In the genomic region with DNA sequence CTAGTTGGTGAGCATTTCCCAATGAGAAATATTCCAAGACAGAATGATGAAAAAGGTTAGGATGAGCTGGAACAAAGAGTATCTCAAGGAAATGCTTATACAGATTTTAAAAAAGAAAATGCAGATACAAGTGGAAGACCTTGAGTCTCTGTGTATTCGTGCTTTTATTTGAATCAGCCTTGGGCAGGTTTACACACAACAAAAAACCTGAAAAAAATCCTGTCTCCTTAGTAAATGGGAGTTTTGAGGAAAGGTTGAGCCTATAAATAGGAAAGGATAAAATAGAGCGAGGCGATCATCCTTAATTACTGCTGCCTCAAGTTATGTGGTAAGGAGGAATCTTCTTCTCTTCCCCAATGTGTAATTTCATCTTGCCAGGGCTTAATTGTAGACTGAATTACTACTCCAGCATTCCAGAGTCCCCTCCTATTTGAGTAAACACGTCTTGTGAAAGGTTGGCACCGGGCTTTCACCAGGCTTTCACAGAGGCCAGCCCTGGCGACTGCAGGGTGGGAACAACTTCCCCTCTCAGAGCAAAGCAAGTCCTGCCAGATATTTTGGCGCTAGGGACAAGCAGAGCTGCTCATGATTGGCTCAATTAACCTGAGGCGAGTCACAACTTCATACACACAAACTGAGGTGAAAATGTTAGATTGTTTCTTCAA, we compare ENCODE assay signal across 8 mouse cellular contexts. TPM values are rescaled to one million over a fixed set of nuclear protein-coding genes. Genes with fewer than 3 reads are reported as not detected.
DNase-seq lines count a peak whose midpoint lies in the region; ATAC-seq lines count a peak whose summit lies in the region.

No protein-coding gene starts in this region.

- no peak overlapping the region; the same call in 1 of the 2 replicates for H3K4me3 ChIP-seq in hindbrain, embryonic 16.5 days (ENCODE audit: low read length)

- peak overlapping the region; percentile 77 for H3K27ac ChIP-seq in hindbrain, embryonic 16.5 days (ENCODE audit: low read depth, low read length)

- H3K9me3 ChIP-seq in hindbrain, embryonic 16.5 days (ENCODE audit: control insufficient read depth, low read length) = no peaks in the 10 kb centered on the region

- ATAC-seq in hindbrain, embryonic 16.5 days = no peak

- H3K36me3 ChIP-seq in hindbrain, embryonic 16.5 days (ENCODE audit: control insufficient read depth, insufficient read depth, low read length) = peaks cover 10% of the 10 kb centered on the region

- H3K9ac ChIP-seq in hindbrain, embryonic 16.5 days (ENCODE audit: low read depth, low read length) = no peak overlapping the region

- H3K4me1 ChIP-seq in hindbrain, embryonic 16.5 days (ENCODE audit: control insufficient read depth, insufficient read depth, low read depth, low read length) = peaks cover 15% of the 10 kb centered on the region

- WGBS in hindbrain, embryonic 16.5 days = 35% methylated on average over 8 of the region's 8 CpGs

- peak; percentile 2 for DNase-seq in embryo, embryonic 10.5 days (ENCODE audit: low spot score)
- no peak for DNase-seq in embryo, embryonic 11 days
- DNase-seq in urinary bladder, postnatal 14 days (ENCODE audit: low spot score) = peak; percentile 58
- no peak for DNase-seq in urinary bladder, postnatal 10 days (ENCODE audit: low spot score)
- DNase-seq in lung, postnatal 14 days = peak; percentile 65
- no peak for DNase-seq in adipocyte (ENCODE audit: low spot score)
- no peak for DNase-seq in T-cell, adult 2 months (ENCODE audit: low spot score)

- H3K27me3 ChIP-seq in hindbrain, embryonic 16.5 days (replicated peaks; ENCODE audit: control insufficient read depth, insufficient read depth, low read length) = no peaks in the 10 kb centered on the region

- H3K4me2 ChIP-seq in hindbrain, embryonic 16.5 days (ENCODE audit: low read length) = peak overlapping the region; percentile 45

RNA-seq across cellular contexts. Expression of gene Tob2, which starts 2.0 kb away (rescaled TPM):
- polyA plus RNA-seq in hindbrain, embryonic 16.5 days (2015; fragmentation: Nextera tagmentation; extraction: Ambion mirVana) = 15.7 and 18.4 TPM in 2 replicates

RNA-seq across cellular contexts. Expression of gene Phf5a, which starts 11.1 kb away (rescaled TPM):
- polyA plus RNA-seq in hindbrain, embryonic 16.5 days (2015; fragmentation: Nextera tagmentation; extraction: Ambion mirVana) = 118 and 122 TPM in 2 replicates

RNA-seq across cellular contexts. Expression of gene Aco2, which starts 11.5 kb away (rescaled TPM):
- 333 and 346 TPM in 2 replicates for polyA plus RNA-seq in hindbrain, embryonic 16.5 days (2015; fragmentation: Nextera tagmentation; extraction: Ambion mirVana)

RNA-seq across cellular contexts. Expression of gene Tef, which starts 58.4 kb away (rescaled TPM):
- 22.9 and 23.1 TPM in 2 replicates for polyA plus RNA-seq in hindbrain, embryonic 16.5 days (2015; fragmentation: Nextera tagmentation; extraction: Ambion mirVana)

Comparison
In these comparisons a context has a peak if more than half of its experiments do, and no peak if none do; other contexts are left out.
1. DNase-seq: peak in embryo, embryonic 10.5 days (single experiment), urinary bladder, postnatal 14 days (single experiment) and lung, postnatal 14 days (single experiment); none in embryo, embryonic 11 days (single experiment), urinary bladder, postnatal 10 days (single experiment), adipocyte (single experiment) and T-cell, adult 2 months (single experiment).